Mouse (Mus musculus) R1 (cell line): Measurements from ENCODE around the gene Tjp1.
A peak's percentile ranks its signal among the peaks of the same experiment; 100 is the strongest.

Source experiments
- DNase-seq: peaks from one replicate; pipeline ENCODE4 v3.0.0-alpha.2; 2018; ENCODE audit warnings: low read depth, low spot score

Gene Tjp1

DNA sequence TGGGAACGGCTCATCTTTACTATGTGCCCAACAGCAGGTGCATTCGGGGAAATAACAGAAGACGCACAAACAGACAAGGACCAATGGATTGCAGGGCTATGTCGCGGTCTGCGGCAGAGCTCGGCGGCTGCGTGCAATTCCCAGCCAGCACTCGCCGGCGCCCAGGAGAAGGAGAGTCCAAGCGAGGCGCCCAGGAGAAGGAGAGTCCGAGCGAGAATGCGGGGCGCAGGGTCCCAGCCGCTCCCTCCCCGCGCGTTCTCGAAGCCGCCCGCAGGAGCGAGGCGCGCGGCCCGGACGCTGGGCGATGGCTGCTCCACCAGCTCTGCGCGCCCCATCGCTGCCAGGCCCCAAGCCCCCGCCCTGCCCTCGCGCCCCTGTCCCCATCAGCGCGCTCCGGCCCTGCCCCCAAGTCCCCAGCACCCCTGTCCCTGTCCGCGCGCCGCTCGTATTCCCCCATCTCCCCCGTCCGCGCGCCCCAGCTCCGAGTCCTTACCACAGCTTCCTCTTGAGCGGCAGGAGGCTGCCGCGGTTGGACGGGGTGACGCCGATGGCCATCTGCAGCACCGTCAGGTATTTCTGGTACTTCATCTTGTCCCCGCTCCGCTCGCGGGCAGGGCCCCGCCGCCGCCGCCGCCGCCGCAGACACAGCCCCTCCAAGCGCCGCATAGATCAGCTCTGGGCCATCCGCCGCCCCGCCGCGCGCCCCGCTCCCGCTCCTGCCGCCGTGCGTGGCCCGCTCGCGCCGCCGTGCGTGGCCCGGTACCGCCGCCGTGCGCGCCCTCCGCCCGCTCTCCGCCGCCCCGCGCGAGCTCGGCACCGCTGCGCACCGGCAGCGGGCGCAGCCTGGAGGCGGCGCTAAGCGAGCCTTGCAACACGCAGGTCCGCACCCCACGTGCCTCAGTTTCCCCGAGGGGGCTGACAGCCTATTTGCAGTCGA lies at the start of gene Tjp1:
Gene Tjp1, minus strand, starts transcription at position 711 of the 937 bp plus-strand sequence.
- peak; percentile 70 for DNase-seq

DNA sequence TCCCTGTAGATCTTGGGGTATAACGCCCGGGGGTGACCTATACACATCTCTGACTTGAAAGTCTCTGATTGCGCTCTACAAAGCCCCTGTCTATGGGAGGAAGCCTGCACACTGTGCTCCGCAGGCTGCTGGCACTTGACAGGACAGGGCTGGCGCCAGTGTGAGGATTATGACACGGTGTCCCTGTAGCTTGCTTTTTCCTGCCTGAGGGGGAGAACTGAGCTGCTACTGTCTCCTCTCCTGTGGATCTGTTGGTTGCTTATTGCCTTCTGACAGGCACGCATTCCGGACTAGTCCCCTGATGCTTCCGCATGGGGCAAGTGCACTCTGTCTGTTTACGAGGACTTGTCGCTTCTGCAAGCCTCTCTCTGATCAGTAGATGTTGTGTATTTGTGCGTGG lies 49.5 kb upstream of the Tjp1 start:
- DNase-seq, result no peak

DNA sequence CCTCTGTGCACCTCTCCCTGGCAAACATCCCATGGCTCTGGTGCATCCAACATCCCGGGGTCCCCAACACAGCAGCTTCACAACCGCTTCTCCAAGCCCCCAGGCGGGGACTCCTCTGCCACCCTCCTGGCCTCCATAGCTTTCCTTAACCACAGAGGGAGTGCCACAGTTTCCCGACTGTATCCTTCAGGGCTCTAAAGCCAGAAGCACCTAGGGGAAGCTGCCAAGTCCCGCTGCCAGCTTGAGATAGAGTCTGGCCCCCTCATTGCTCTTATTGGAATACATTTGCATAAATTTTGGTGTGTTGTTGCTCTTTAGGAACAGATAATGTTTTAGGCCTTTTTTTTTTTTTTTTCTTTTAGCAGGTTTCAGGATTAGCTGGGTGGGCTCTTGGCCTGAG lies 45.1 kb upstream of the Tjp1 start:
- no peak for DNase-seq

DNA sequence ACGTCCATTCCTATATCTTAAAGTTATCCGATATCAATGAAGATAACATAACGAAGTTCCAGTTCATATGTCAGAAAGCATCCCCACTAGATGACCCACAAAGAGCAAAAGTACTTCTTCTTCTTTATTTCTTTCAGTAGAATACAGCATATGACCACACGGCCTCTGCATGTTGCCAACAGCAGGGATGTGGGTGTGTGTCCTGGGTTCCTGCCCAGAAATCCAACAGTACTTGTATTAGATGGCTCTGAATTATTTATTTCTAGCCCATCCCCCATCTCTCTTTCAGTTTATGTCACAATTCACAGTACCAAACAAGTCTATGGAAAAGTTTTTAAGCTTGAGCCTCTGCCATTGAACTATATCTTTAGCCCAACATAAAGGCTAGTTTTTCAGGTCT lies 43.1 kb upstream of the Tjp1 start:
- DNase-seq, result no peak

DNA sequence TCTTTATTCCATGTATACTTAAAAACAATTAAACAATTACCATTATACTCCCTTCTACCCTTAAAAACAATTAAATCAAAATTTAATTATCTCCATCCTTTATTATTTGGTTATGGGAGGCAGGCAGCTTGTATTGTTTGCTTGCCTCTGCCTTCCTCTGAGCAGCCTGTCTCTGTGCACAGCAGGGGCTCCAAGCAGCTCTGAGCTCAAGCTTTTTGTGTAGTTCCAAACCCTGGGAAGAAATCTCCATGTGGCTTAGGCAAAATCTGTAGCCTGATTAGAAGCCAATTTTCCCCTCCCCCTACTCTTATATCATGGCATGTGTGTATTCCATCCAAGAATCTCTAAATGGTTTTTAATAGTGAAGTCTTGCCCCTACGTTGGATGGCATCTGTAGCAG lies 28.4 kb upstream of the Tjp1 start:
- DNase-seq, result peak; percentile 28

DNA sequence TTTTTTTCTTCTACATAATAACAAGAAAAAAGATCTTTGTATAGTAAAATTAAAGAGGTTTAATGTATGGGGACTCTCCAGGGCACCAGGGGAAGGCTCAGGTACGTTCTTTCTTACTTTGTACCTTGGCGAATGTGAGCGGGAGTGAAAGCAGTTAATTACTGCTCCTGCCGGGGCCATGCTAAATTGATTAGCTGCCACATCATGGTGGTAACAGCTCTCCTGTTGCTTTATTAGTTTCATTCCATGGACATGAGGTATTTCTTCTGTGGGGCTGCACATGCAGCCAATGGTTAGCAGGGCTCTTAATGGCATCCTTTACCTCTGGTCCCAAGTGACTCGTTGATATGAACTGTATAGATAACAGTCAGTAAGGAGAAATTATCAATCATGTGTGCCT lies 18.2 kb upstream of the Tjp1 start:
- DNase-seq, result no peak

DNA sequence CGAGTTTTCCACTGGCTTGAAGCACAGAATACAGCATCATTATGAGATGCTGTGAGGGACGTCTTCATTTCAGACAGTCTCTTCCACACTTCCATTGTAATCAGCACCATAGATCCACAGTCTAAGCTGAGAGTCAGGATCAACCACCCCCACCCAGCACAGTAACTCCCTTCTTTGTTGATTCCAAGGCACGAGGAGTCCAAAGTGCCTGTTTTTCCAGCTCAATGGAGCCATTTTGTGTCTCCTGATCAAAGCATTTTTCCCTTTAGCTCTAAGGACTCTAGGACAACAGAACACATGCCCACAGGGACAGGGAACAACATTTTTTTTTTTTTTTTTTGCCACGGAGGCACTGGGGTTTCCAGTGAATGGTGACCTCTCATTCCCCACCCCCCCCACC lies 5.1 kb upstream of the Tjp1 start:
- DNase-seq, result no peak

DNA sequence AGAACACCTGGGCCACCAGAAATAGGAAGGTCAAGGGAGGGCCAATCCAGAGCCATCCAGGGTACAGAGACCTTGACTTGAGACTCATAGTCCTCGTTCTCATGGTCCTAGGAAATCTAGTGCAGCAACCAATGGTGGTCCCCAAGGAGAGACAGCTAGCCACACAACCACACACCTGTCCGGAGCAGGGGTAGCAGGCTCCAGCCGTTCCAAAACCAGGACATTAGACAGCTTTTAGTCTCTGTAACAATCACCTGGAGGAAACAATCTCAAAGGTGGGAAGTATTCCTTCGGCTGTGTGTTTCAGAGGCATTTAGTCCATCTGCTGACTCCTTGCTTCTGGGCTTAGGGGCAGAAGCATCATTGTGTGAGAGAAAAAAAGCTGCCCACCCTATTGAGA lies 4.5 kb downstream of the Tjp1 start:
- DNase-seq, result no peak

DNA sequence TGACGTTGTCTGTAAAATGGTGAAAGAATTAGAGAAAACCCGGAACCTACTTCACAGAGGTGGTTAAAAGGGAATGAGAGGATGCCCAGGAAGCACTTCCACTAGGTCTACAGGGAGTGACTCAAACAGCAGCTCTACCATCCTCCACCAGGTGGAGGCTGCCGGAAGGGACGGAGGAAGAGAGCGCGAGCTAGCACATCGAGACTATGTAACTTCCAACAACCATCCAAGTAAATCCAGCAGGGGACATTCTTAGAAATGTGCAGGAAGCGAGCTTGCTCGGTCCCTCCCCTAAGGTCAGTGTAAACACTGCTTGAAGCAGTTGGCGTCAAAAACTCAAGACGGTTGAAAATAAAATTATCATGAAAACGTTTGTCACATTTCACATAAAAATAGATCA lies 5.1 kb downstream of the Tjp1 start:
- DNase-seq, result peak; percentile 50

DNA sequence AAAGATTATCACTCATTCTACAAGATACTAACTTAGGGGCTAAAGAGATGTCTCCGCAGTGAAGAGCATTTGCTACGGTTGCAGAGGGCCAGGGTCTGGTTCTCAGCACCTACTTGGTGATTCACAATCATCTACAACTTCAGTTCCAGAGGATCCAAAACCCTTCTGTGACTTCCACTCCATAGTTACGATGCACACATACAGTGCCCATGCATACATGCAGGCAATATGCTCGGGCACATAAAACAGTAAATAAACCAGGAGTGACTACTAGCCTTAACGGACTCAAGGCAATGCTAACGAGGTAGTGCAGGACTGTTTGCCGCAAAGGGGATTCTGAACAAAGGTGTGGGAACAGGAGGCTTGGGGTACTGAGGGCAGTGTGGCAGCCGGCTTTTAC lies 7.0 kb downstream of the Tjp1 start:
- no peak for DNase-seq

DNA sequence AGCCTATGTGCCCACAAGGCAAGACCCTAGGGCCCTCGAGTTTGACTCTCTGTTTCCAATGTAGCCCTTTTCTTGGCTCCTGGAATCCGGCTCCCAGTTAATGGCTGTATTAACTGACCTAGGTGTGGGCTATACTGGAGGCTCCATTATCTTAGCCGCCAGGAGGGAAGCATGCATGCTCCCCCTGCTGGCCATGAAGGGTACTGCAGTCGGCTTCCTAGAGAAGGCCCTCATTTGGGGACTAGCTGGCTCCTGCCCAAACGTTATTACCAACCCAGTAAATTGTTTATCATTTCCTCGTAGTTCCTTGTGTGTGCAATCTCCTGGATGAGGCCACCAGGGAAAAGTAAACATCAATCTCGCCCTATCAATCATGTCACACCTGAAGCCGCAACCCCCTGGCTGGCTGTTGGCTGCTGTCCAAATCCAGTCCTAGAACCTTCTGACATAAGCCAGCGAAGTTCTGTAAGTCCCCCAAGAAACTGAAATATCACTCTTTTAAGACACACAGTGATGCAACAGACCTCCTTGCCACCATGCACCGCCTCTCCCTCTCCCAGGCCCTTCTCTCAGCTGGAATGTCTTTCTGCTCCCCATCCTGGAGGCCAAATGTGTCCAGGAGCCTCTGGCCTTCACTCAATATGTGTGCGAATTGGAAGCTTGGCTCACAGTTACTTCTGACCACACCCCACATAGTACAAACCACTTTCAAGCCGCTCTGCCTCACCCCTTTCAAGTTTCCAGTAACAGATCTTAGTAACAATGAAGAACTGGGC lies 7.6 kb downstream of the Tjp1 start:
- peak; percentile 76 for DNase-seq

DNA sequence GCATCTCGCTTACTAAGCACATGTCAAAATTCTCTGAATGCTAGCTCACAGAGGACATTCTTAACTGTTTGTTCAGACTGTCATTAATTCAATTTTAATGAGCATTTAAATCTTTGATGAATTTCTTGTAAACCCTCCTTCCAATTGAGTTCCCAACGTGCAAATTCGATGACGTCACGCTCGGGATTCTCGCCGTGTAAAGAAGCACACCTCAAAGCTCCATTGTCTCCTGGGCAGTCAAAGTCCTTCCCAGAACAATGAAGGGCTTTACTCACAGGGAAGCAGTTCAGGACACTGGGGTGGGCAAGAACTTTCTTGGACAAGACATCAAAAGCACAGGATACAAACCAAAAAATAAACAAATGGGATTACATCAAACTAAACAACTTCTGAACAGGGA lies 10.7 kb downstream of the Tjp1 start:
- DNase-seq, result peak; percentile 11

DNA sequence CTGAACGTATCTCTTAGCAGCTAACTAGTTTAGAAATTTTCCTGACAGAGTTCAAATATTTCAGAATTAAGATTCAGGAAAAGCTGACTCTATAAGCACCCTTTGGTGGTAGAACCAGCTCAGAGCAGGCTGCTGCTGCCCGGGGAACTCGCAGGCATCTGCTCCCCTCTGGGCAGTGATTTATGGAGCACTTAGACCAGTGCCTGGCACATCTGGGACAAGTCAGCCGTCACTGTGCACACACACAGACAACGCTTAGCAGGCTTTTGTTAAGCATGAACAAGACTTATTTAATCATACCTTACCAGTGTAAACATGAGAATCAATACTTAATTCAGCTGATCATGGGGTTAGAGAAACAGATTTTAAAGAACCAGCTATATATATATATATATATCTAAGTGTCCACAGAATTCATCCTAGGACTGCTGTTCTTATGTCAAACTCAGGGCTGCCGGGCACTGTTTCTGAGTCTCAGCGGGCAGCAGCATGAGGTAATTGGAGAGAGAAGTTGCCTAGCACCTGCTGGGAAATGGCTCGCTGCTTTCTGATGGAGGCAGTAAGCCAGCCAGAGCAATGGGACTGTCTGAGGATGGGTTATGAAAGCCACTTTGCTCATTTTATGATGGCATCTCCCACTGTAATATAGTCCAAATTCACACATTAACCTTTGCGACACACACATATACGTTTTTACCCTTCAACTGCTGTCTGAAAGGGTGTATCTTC lies 14.0 kb downstream of the Tjp1 start:
- DNase-seq, result no peak

DNA sequence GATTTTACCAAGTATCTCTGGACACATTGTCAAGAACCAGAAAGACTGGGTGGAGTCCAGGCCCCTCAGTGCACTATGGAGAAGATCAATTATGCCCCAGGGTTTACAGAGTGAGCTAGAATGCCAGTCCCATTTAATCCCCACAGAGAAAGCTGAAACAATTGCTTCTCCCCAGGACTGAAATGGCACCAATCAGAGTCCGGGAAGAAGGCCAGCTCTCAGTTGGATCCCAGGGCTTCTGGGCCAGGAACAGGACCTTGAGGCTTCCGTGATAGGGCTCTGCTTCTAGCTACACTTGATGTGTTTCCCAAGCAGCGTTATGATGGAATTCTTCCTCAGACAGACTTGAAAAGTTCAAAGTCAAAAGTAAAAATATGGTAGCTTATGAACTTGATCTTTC lies 18.2 kb downstream of the Tjp1 start:
- no peak for DNase-seq

DNA sequence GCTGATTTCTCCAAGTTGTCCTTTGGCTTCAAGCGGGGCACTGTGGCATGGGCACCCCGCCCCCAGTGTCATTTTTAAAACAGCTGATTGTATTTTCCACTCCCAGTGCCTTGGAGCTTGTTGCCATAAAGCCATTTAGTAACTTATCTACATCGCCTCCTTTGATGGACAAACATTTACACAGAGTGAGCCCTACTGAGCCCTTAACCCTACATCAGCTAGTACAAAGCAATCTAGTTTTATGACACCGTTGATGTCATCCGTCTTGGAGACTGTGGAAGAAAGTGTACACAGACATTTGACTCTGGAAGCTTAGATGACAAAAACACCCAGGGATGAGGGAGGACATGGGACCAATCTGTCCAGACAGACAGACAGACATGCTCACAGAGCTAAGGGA lies 20.2 kb downstream of the Tjp1 start:
- no peak for DNase-seq

DNA sequence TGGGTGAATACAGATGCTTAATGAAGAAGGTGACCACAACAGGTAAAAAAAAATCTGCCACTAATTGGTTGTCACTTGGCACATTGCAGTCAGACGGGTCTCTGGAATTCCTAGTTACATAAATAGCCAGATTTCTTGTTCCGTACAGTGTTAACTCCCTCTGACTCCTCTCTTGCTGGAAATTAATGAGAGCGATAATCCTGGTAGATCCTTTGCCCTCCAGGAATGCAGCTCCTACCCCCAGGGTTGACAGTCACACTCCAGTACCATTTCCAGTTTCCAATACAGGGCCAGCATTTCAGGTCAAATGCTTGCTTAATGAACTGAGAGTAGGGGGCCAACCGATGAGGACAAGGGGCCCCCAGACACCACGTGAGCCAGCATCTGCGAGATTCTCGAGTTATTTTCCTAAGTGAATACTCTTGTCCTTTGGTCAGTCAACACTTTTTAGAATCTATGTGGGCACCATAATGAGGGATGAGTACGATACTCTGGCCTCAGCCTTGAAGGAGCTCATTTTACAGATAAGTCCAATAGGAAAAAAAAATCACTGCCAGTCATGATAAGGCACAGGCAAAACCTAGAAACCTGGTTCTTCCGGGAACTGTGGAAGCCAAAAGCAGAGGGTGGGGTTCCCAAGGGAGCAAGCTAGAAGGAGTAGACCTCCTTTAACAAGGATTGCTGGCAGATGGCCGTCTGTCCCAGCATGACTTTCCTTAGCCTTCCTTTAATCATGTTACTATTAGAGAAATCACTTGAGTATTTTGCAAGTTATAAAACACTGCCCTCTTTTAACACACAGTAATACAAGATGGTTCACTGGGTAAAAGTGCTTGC lies 24.9 kb downstream of the Tjp1 start:
- DNase-seq, result no peak

DNA sequence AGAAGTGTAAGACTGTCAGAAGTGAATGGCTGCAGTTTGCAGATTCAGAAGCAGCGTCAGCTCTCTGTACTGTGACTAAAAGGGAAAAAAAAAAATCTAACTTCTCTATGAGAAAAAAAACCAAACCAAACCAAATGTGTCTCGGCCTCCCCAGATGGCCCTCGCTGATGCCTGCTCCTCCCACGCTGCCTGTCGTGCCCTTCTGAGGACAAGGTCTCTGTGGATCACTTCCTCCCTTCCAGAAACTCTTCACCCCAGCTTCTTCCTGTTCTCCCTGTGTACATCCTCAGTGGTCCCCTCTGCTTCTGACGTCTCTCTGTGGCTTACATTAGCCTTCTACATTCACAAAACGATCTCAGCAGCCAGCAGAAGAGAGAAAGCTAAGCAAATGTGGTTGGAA lies 26.8 kb downstream of the Tjp1 start:
- DNase-seq, result no peak

DNA sequence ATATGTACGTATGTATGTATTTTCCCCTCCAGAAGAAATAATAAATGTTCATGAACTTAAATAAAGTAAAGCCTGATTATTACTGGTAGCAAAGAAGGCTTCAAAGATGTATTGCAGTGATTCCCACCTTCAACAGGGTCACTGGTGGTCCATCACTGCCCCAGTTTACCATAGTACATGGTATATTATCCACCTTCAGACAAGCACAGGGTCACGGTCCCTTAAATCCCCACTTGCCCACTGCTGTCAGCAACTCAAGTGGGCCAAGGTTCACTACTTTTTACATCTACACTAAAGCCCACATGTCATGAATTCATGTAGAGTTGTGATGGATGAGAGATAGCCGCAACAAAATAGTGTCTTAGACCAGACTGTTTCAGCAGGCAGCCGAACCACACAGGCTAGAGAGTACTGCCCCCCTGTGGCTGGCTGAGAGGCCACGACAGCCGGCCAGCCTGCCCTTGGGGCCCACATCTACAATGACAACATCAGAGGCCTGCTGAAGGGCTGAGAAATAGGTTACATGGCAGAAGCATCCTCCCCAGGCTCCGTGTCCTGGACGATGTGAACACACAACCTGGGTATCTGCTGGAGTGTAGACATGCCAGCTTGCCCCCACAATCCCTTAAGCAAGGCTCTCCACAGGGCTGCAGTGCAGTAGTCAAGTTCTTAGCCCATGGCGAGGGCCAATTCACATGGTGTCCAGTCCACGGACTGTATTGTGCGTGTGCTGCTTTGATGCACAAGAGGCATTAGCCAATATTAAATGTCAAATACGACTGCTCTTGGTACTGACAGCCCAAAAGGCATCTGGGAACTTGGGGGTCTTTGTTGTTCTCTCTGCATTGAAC lies 29.6 kb downstream of the Tjp1 start:
- peak; percentile 70 for DNase-seq

DNA sequence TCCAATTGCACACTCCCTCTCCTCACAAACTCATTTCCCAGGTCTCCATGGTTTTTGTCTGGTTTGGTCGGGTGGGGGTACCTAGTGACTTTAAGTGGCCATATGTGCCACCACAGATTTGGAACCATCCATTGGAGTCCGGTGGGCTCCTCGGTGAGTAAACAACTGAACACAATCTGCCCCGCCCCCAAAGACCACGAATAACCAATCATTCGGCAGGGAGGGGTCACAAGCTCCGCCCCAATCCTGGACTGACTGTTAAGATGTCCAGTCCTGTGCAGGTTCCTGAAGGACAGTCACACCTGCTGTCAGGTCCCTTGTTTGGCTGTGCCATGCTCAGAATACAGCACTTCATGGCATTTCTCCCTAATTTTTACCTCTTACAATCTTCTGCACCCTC lies 37.1 kb downstream of the Tjp1 start:
- peak; percentile 83 for DNase-seq

DNA sequence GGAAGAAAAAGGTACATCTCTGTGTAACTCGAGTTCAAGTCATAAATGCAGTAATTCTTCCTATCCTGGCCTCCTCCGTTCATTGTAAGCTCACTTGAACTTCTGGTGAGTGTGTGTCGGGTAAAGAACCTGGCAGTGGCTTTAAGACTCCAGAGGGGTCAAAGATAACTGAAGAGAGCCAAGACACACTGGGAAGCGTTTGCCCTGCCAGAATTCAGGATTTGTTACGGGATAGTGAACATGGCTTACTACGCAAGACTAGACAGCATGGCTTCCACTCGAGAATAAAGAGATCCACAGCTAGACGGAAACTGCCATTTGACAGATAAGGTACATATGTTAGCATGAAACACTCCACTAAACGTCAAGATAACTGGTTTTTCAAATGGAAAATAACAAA lies 37.8 kb downstream of the Tjp1 start:
- DNase-seq, result no peak
